Mouse (Mus musculus): ENCODE results near the gene 2610008E11Rik.

DNA sequence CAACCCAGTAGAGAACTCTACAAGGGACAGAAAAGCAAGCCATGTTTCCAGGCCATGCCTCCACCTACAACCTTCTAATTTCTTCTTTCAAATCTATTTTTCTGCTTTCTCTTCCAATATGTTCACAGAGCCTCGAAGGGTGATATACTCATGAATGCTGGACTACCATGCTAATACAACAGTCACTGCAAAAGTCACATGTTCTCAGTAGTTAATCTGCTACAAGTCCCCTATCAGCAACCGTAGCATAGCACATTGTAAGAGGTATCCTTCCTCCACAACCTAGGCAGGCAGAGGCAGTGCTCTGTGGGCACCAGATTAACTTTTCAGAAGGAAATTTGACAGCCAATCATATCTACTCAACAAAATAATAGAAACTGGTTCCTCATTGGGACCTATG, 10.8 kb downstream of the 2610008E11Rik start:
- no peak for TF ChIP-seq CTCF (IDR thresholded peaks at IDR 0.05; ENCODE audit: borderline replicate concordance, control insufficient read depth, extremely low read depth, insufficient read depth, low read length, poor library complexity)
- no peak for TF ChIP-seq POLR2A (IDR thresholded peaks at IDR 0.05; ENCODE audit: control insufficient read depth, extremely low read depth, insufficient read depth, low read length, poor library complexity)
